Mouse (Mus musculus) Patski (cell line): ENCODE measurements around the gene Samd5. TPM values are rescaled to one million over a fixed set of nuclear protein-coding genes. Genes with fewer than 3 reads are reported as not detected.

Experiments
- ATAC-seq: fragments of 100-300 bp; one replicate; pipeline ENCODE4 v1.8.0; 2021
- CTCF ChIA-PET: fragments of 350-600 bp; sonication (Branson Sonifier 250); formaldehyde crosslinking; loops from one replicate; lab custom pipeline; 2022; ENCODE audit warnings: inconsistent platforms; lab: Charles Lee
- POLR2A ChIA-PET: fragments of 350-600 bp; sonication (Branson Sonifier 250); formaldehyde crosslinking; loops from one replicate; lab custom pipeline; 2022; ENCODE audit warnings: antibody characterized with exemption, inconsistent platforms; lab: Charles Lee
- DNase-seq: peaks from one replicate; pipeline ENCODE4 v3.0.0-alpha.2; 2011; ENCODE audit warnings: low read depth, low spot score
- H3K27me3 ChIP-seq: fragments of 371-371 bp; one replicate; pipeline ENCODE4 v1.5.1; 2021
- CTCF ChIP-seq: fragments of 100-300 bp; IDR thresholded peaks from one replicate; pipeline ENCODE4 v1.5.1; 2021
- in situ Hi-C: fragments of 300-500 bp; cut with MboI; formaldehyde crosslinking; loops from 3 replicates; pipeline ENCODE4 v1.11.1; 2018; ENCODE audit warnings: low pct_unique_long_range_greater_than_20kb, mixed read lengths
- polyA plus RNA-seq: library from polyadenylated mRNA; unstranded; gene quantifications from one replicate; pipeline ENCODE4 v1.2.3, GENCODE M21; 2021

The Samd5 gene
- 0.08 TPM for polyA plus RNA-seq

DNA sequence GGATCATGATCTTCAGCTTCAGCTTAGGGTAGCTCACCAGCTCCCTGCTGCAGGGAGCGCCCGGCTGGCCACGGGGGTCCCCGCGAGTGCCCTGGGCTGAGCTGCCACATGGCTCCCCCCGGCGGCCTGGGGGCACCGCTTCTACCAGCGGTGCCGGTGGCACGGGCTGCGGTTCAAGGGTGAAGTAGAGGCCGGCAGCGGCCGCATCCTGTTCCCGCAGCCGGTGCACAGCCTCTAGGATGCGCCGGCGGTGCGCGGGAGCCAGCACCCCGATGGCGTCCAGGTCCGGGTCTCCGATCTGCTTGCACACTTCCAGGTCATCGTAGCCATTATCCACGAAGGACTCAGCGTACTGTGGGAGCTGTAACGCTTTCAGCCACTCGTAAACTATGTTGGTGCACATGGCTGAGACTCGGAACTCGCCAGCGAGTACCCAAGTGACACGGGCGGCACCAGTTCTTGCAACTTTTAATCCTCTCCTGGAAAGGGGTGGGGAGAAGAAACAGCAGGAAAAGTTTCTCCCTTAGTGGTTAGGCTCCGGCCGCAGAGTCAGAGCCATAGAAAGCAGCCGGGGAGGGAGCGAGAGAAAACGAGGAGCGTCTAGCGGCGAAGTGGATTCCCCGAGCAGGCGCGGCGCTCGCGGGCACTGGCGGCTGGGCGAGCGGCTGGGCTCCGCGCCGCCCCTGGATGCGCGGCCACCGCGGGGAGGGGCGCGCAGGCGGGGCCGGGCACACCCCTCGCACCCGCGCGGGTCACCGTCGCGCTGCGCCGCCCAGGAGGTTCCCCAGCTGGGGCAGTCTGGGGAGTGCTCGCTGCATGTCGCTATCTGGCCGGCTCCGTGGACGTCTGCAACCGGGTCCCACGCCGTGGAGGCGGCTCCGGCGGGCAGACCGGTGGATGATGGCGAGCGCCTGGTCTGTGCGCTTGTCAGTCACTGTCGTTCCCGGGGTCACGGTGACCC, at the start of gene Samd5:
Samd5 (minus strand) TSS at position 648 of the 961 bp plus-strand sequence.
- DNase-seq = no peak
- CTCF ChIA-PET = interaction anchor here (1.2 to 1.6 kb wide), 2 partner anchors 89 to 102 kb away, joined by 3 read pairs; no protein-coding TSS in a partner anchor
- in situ Hi-C loops = loop anchor here (5.0 to 10.0 kb wide), 3 partner anchors 98 to 880 kb away; no protein-coding TSS in a partner anchor
- peaks cover 54% of the 10 kb centered on the region for H3K27me3 ChIP-seq
- peak; percentile 41 for ATAC-seq
- POLR2A ChIA-PET = interaction anchor here (0.6 kb wide), 1 partner anchor 27 kb away, joined by 4 read pairs; no protein-coding TSS in a partner anchor
- TF ChIP-seq CTCF = peak; percentile 40

DNA sequence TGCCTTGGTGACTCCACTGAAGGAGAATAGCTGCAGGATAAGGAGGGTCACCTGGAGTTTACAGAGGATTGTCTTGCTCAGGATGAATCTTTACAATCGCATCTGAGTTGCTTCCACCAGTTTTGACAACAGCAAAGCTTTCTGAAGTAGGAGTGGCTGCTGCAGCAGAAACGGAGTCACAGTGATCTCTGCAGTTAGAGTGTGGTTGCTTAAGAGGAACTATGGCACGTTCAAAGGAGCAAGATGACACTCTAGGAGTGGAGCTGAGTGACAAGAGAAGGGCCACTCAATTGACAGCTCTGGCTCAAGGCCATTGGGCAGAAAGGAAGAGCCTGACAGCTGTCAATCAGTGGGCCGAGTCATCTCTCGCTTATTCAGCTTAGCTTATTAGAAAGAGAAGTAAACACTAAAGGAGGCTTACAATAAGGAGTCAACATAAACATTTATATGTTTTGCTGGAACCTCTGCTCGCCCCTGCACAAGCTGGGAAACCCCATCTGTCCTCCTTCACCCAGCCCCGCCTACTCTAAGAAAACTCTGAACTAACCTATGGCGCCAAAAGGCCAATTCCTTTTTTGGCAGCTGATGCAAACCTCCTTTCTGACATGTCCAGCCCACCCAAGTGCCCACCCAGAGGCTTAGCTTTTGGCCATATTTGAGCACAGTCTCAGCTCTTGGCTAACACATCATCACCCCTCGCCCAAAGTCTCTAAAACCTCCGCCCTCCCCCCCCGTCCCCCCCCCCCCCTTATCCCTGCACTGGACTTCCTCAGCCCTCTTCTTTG, 47.7 kb upstream of the Samd5 start:
- in situ Hi-C loops = no loop called here
- DNase-seq (no peak), ATAC-seq (no peak)
- POLR2A ChIA-PET = no interaction called here
- no peak for TF ChIP-seq CTCF
- CTCF ChIA-PET = no interaction called here
- no peaks in the 10 kb centered on the region for H3K27me3 ChIP-seq

DNA sequence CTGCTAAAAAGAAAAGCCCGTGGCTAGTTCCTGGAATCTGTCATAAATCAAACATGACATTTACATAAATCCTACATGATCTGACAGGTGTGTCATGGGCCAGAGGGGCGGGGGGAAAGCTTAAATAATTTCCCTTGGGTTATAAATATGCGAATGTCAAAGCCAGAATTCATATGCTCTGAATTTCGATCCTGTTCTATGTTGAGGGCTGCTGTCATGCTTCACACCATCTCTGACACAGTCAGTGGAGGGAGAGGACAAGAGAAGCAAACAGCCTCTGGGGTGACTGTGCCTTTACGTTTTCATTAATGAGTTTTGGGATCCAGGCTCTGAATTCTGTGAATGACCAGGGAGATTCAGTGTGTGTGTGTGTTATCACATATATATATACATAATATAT, 45.0 kb upstream of the Samd5 start:
- DNase-seq (no peak), ATAC-seq (no peak)
- in situ Hi-C loops = no loop called here
- TF ChIP-seq CTCF = no peak
- ChIA-PET CTCF (no interaction called here), POLR2A (no interaction called here)
- H3K27me3 ChIP-seq = no peaks in the 10 kb centered on the region

DNA sequence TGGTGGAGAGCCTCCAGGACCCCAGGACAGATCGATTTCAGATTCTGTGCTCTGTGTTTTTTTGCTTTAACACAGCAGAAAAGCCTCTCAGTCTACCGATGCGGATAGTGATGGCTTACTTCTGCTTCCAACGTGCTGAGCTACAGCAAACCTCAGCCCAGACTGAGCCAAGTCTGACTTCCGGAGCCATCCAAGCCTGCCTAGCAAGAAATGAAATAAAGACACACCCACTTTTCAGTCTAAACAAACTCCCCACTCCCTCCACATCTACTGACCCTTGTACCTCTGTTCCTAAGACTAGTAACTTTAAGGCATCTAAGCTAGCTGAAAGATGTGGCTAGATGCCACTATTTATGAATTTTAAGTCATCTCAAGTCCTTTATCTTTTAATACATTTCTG, 43.1 kb upstream of the Samd5 start:
- no peak for ATAC-seq
- TF ChIP-seq CTCF = no peak
- in situ Hi-C loops = no loop called here
- H3K27me3 ChIP-seq = no peaks in the 10 kb centered on the region
- DNase-seq = no peak
- POLR2A ChIA-PET = no interaction called here
- CTCF ChIA-PET = no interaction called here

DNA sequence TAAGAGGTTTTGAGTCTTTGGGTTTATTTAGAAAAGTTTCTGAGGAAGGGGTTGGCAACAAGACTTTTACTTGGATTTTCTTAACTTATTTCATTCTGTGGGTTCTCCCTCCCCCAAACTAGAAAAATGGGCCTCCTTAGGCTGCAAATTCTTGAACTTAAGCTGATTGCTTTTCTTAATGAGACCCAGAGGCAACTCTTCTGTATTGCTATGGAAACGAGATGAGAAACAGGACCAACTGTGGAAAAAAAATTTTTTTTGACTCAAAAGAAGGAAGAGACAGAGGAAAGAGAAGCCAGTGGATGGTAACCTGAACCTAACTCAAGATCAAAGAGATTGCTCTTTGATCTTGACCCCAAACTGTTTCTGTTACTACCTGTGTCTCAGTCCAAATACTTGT, 29.9 kb upstream of the Samd5 start:
- ChIA-PET CTCF (no interaction called here), POLR2A (no interaction called here)
- H3K27me3 ChIP-seq = peaks cover 17% of the 10 kb centered on the region
- ATAC-seq (no peak), DNase-seq (no peak)
- no peak for TF ChIP-seq CTCF
- in situ Hi-C loops = no loop called here

DNA sequence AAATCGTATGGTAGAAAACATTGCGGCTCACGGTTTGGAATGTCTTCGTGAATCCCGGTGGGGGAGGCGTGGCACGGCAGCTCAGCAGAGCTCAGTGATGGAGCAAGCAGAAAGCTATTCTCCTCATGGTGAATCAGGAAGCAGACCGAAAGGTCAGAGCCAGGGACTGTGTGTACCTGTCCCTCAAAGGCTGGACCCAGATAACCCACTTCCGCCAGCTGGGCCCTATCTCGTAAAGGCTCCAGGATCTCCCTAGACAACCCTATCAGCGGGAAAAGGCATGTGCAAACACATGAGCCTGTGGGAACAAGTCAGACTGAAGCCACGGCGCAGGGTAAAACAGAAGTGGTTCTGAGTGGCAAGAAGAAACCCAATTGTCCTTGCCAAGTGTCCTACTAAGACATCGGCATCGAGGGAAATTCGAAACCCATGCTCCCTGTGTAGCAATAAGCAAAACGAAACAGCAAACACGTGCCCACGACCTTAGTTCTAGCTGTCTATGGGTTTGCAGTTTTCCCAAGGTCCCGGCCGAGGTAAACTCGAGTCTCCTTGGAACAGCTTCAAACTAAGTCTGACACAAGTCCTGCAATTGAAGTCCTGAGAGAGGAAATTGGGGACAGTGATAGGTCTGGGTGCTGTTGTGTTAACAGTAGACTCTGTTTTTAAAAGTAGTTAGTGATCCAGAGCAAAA, 24.2 kb upstream of the Samd5 start:
- ATAC-seq (no peak), DNase-seq (no peak)
- POLR2A ChIA-PET = interaction anchor here (0.6 kb wide), 1 partner anchor 77 kb away, joined by 3 read pairs; no protein-coding TSS in a partner anchor
- no peak for TF ChIP-seq CTCF
- H3K27me3 ChIP-seq = peaks cover 27% of the 10 kb centered on the region
- CTCF ChIA-PET = no interaction called here
- in situ Hi-C loops = no loop called here

DNA sequence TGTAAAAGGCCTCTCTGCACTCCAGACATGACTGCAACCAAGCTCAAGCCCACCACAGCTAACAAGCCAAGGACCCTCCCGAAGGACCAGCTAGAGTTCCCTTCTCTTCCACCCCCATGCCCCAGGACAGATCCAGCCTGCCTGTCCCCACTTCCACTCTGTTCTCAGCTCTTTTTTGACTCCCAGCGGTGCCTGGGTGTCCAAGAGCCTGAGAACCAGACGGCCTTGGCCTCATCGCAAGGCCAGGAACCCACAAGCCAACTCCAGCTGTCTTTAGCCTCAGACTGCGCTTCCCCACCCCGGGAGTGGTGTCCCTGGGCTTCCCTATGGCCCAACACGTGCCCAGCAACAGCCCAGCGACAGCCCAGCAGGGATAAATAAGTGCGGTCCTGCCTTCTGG, 23.1 kb upstream of the Samd5 start:
- no peak for TF ChIP-seq CTCF
- peaks cover 29% of the 10 kb centered on the region for H3K27me3 ChIP-seq
- CTCF ChIA-PET = no interaction called here
- in situ Hi-C loops = no loop called here
- ATAC-seq (no peak), DNase-seq (no peak)
- POLR2A ChIA-PET = no interaction called here

DNA sequence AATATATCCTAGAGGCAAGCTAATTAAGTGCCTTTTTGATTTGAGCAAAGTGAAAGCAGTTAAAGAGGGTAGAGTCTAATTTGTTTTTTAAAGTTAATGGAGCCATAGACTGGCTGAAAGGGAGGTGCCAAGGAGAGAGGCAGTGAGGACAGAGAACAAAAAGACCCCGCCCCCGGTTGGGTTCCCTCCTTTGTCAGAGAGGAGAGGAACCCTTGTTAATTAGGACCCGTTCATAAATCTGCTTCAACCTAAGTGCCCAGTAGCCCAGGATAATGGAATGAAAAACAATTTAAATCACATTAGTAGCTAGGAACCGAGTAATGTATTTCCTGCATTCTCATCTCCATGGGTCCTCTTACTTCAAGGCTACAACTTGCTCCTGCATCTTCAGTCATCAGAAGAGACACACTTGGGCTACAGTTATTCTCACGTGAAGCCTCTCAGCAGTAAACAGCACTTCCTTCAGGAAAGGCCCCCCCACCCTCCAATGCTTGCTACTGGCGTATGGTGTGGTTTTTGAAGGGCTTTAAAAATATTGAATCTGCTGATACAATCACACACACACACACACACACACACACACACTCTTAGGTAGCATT, 21.6 kb upstream of the Samd5 start:
- CTCF ChIA-PET = no interaction called here
- peaks cover 29% of the 10 kb centered on the region for H3K27me3 ChIP-seq
- DNase-seq (no peak), ATAC-seq (no peak)
- in situ Hi-C loops = no loop called here
- no peak for TF ChIP-seq CTCF
- POLR2A ChIA-PET = no interaction called here

DNA sequence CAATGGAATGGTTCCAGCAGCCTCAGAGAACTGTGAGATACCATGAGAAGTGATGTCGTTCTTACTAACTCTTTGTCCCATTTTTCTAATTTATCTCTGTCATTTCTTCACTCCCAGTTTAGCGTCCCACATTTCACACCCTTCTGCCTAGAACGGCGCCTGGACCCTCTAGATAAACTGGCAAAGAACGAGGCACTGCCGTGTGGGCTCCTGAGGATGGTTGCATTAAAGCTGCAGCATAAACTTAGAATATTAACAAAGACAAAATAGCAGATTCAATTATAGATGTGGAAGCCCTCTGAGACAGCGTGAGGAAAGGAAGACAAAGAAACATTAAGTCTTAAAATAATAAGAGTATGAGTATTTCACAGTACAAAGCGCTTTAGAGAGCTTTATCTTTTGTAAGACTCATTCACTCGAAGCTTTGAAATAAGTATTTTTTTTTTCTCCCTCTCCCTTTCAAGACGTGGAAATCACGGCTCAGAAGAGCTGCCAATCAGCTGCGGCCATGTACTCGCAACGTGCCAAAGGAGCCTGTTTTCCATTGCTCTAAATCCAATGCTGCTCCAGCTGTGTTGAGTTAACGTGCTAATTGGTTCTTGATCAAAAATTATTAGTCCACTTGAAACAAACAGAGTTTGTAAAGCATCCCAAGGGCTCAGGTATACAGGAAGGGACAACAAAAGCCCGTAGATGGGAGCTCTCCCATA, 19.1 kb upstream of the Samd5 start:
- ATAC-seq = no peak
- ChIA-PET CTCF (no interaction called here), POLR2A (interaction anchor here (0.5 kb wide), 1 partner anchor 1477 kb away, joined by 3 read pairs; no protein-coding TSS in a partner anchor)
- in situ Hi-C loops = no loop called here
- no peak for DNase-seq
- TF ChIP-seq CTCF = no peak
- H3K27me3 ChIP-seq = peaks cover 29% of the 10 kb centered on the region
